Mouse (Mus musculus) liver, embryonic 14.5 days (tissue): ENCODE data around the gene Prrxl1. TPM values are rescaled to one million over a fixed set of nuclear protein-coding genes. Genes with fewer than 3 reads are reported as not detected.
A peak's percentile ranks its signal among the peaks of the same experiment; 100 is the strongest.

Experiments
- ATAC-seq: fragments of 200-750 bp; cut with Nextera tagmentation; 2 replicates; pipeline ENCODE4 v1.8.0; 2017; ENCODE audit warnings: moderate number of reproducible peaks, mild to moderate bottlenecking, moderate library complexity; ENCODE audit not compliant: insufficient read depth
- DNase-seq, 3 experiments: peaks; one replicate each; pipeline ENCODE4 v3.0.0-alpha.2; 2012 to 2013; ENCODE audit warnings: low read depth in 3 of 3, low spot score in 3 of 3
- H3K27ac ChIP-seq: fragments of 300-500 bp; sonication (generic); 2 replicates; pipeline ENCODE4 v1.5.1; 2014; ENCODE audit warnings: moderate library complexity, mild to moderate bottlenecking, control low read depth, inconsistent platforms
- H3K27me3 ChIP-seq: fragments of 300-500 bp; sonication (generic); 2 replicates; pipeline ENCODE4 v1.6.1; 2014; ENCODE audit warnings: mild to moderate bottlenecking, low read length, moderate library complexity; ENCODE audit not compliant: control insufficient read depth, insufficient read depth
- H3K36me3 ChIP-seq: fragments of 300-500 bp; sonication (generic); replicated peaks from 2 replicates; pipeline ENCODE4 v1.6.1; 2014; ENCODE audit warnings: low read depth; ENCODE audit not compliant: control insufficient read depth, insufficient read depth
- H3K4me1 ChIP-seq, 2 experiments: fragments of 200-500 bp in 1 of 2; fragments of 300-500 bp in 1 of 2; sonication (generic) in 1 of 2; replicated peaks; 2 replicates each; pipeline ENCODE4 v1.6.1; 2012 to 2014; ENCODE audit warnings: antibody characterized with exemption in 1 of 2, inconsistent platforms in 1 of 2, low read length in 1 of 2; ENCODE audit not compliant: control insufficient read depth in 2 of 2, insufficient read depth in 2 of 2
- H3K4me2 ChIP-seq: fragments of 300-500 bp; sonication (generic); 2 replicates; pipeline ENCODE4 v1.6.1; 2014; ENCODE audit warnings: low read depth, mild to moderate bottlenecking, control low read depth, moderate library complexity
- H3K4me3 ChIP-seq, 2 experiments: fragments of 200-500 bp in 1 of 2; fragments of 300-500 bp in 1 of 2; sonication (generic) in 1 of 2; 2 replicates each; pipeline ENCODE4 v1.5.1; 2012 to 2014; ENCODE audit warnings: low read depth in 2 of 2, low read length in 2 of 2, mild to moderate bottlenecking in 2 of 2, control low read depth in 1 of 2, inconsistent platforms in 1 of 2, moderate library complexity in 1 of 2; ENCODE audit not compliant: insufficient read depth in 1 of 2
- H3K9ac ChIP-seq: fragments of 300-500 bp; sonication (generic); replicated peaks from 2 replicates; pipeline ENCODE4 v1.6.1; 2014; ENCODE audit warnings: mild to moderate bottlenecking, control low read depth, moderate library complexity
- H3K9me3 ChIP-seq: fragments of 300-500 bp; sonication (generic); 2 replicates; pipeline ENCODE4 v1.6.1; 2016; ENCODE audit warnings: low read length, mixed read lengths; ENCODE audit not compliant: control insufficient read depth
- CTCF ChIP-seq: IDR thresholded peaks from 2 replicates; pipeline ENCODE4 v1.5.1; 2016; ENCODE audit warnings: antibody characterized with exemption, low read depth, control low read depth
- EP300 ChIP-seq: IDR thresholded peaks from 2 replicates; pipeline ENCODE4 v1.6.1; 2016; ENCODE audit warnings: antibody characterized with exemption, low read depth
- WGBS: fragments of 180-500 bp; shearing (Covaris S2); extraction: QIAGEN DNeasy Blood & Tissue Kit; methylation state at CpG from one replicate; pipeline ENCODE4 v1.1.7; 2014; ENCODE audit not compliant: insufficient replicate concordance; 5-methylcytosine and 5-hydroxymethylcytosine counted together
- polyA plus RNA-seq, 2 experiments: library from polyadenylated mRNA; depleted of rRNA in 1 of 2; stranded (reverse) in 1 of 2; unstranded in 1 of 2; fragments of >200 nt; fragmentation: Nextera tagmentation in 1 of 2; extraction: Ambion mirVana in 1 of 2; gene quantifications; 2 replicates each; pipeline versions ENCODE4 v1.2.1 to v1.2.3; 2012 to 2014

Prrxl1 gene
- polyA plus RNA-seq, 2 experiments: not detected

- DNase-seq: no peak
- H3K36me3 ChIP-seq: no peaks in the 10 kb centered on the region
- H3K4me2 ChIP-seq: no peak overlapping the region
- WGBS: 24% methylated on average over 10 of the region's 10 CpGs
- no peak overlapping the region for H3K4me3 ChIP-seq
- H3K4me1 ChIP-seq: no peaks in the 10 kb centered on the region
- no peaks in the 10 kb centered on the region for H3K9me3 ChIP-seq
- peak; percentile 35 for TF ChIP-seq CTCF
- no peak for TF ChIP-seq EP300
- no peaks in the 10 kb centered on the region for H3K27me3 ChIP-seq
- no peak for ATAC-seq
- no peak overlapping the region for H3K27ac ChIP-seq
- H3K9ac ChIP-seq: no peak overlapping the region
Observed at GRCm38 (mm10) chr14:32628584-32628983, 29.4 kb downstream of the Prrxl1 start.

DNA sequence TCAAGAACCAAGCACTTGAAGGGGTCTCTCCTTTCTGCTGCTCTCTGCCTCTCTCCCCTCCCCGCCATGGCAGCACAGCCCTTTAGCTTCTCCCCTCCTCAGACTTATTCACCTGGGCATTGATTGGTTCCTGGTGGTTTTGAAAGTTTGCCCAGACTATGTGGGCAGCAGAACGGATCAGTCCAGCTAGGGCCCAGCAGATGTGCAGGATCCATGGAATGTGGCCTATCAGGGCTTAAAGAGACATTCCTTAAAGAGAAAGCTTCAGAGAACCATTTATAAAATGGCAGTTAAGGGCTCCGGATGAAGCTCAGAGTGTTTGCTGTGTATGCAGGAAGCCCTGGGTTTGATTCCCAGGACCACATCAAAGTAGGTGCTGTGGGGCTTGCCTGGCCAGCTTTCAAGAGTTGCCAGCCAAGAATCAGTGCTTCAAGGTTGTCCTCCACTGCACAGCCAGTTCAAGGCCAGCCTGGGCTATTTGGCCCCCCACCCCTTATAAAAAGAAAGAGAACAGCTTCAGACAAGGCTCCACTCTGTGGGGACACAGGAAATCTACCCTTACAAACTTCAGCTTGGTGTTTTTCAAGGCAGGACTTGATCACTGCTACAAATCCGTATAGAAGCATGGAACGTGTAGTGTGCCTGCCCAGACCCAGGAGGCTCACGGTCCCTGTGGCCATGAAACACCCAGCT is 33.8 kb downstream of the Prrxl1 start:
- ATAC-seq (no peak), DNase-seq (no peak)
- no peak overlapping the region for H3K27ac ChIP-seq
- no peaks in the 10 kb centered on the region for H3K27me3 ChIP-seq
- no peak overlapping the region for H3K4me2 ChIP-seq
- TF ChIP-seq CTCF (no peak), EP300 (no peak)
- no peaks in the 10 kb centered on the region for H3K9me3 ChIP-seq
- H3K4me3 ChIP-seq: no peak overlapping the region
- H3K4me1 ChIP-seq: no peaks in the 10 kb centered on the region
- 49% methylated on average over 6 of the region's 6 CpGs for WGBS
- no peaks in the 10 kb centered on the region for H3K36me3 ChIP-seq
- H3K9ac ChIP-seq: no peak overlapping the region

DNA sequence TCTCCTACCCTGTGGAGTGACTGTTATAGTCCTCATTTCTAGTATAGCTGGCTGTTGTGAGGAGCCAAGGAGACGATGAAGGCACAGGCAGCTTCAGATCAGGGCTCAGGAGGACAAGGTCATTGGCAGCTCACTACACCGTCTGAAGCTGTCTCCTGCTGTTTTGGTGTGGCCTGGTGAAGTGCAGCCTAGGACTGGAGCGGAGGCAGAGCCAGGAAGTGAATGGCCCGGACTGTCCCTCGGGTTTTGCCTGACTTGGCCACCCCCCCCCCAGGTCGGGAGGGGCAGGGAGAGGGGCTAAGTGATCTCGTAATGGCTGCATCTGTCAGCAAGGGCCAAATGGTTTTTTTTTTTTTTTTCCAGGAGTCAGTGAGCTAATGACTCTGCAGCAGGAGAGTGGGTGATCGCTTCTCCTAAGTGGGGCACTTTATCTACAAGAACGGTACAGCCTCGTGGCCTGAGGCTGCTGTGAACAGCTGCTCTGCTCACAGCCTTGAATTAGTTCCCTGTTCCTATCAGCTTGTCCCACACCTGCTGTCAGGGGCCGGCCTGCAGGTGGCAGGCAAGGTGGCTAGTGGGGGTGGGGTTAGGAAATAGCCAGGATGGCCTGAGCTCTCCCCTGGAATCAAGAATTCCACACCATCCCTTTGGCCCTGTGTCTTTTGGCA is 34.9 kb downstream of the Prrxl1 start:
- H3K4me1 ChIP-seq: no peaks in the 10 kb centered on the region
- DNase-seq (no peak), ATAC-seq (no peak)
- TF ChIP-seq EP300 (no peak), CTCF (no peak)
- H3K4me3 ChIP-seq: no peak overlapping the region
- H3K27ac ChIP-seq: no peak overlapping the region
- no peaks in the 10 kb centered on the region for H3K27me3 ChIP-seq
- H3K9me3 ChIP-seq: no peaks in the 10 kb centered on the region
- WGBS: 19% methylated on average over 10 of the region's 11 CpGs
- no peak overlapping the region for H3K9ac ChIP-seq
- H3K4me2 ChIP-seq: no peak overlapping the region
- no peaks in the 10 kb centered on the region for H3K36me3 ChIP-seq

DNA sequence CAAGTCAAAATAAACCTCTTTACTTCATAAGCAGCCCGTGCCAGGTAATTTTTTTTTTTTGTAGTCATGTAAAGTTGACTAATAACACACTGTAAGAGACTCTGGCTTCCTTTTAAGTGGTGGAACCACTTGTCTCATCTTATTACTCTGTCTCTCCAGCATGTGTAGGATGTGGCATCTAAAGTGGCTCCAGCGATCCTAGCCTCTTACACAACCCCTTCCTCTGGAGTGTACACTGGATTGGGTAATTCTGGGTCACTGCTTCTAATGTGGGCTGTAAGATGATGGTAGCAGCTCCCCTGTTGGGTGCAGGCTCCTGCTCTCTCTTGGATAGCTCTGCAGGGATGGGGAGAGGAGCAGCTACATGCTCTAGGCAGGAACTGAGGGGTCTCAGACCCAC is 39.3 kb downstream of the Prrxl1 start:
- Histone ChIP-seq H3K9ac (no peak overlapping the region), H3K36me3 (no peaks in the 10 kb centered on the region)
- WGBS: 51% methylated on average over 2 of the region's 2 CpGs

GRCm38 (mm10) chr14:32659781-32660180 is 60.6 kb downstream of the Prrxl1 start:
- H3K27me3 ChIP-seq: no peaks in the 10 kb centered on the region
- DNase-seq (no peak), ATAC-seq (no peak)
- no peak overlapping the region for H3K27ac ChIP-seq
- H3K4me2 ChIP-seq: no peak overlapping the region
- H3K9me3 ChIP-seq: no peaks in the 10 kb centered on the region
- H3K4me3 ChIP-seq: no peak overlapping the region
- H3K36me3 ChIP-seq: no peaks in the 10 kb centered on the region
- TF ChIP-seq CTCF (no peak), EP300 (no peak)
- WGBS: 57% methylated on average over 9 of the region's 9 CpGs
- H3K9ac ChIP-seq: no peak overlapping the region
- no peaks in the 10 kb centered on the region for H3K4me1 ChIP-seq

More for the DNA sequence above, 39.3 kb downstream of the Prrxl1 start:
- no peaks in the 10 kb centered on the region for H3K4me1 ChIP-seq
- no peaks in the 10 kb centered on the region for H3K27me3 ChIP-seq
- TF ChIP-seq EP300 (no peak), CTCF (no peak)
- no peak for DNase-seq
- ATAC-seq: no peak
- H3K9me3 ChIP-seq: no peaks in the 10 kb centered on the region
- no peak overlapping the region for H3K4me2 ChIP-seq
- no peak overlapping the region for H3K27ac ChIP-seq
- no peak overlapping the region for H3K4me3 ChIP-seq
